Mouse (Mus musculus): ENCODE measurements around the gene Mta1. TPM values are rescaled to one million over a fixed set of nuclear protein-coding genes. Genes with fewer than 3 reads are reported as not detected.

Mta1 gene
- total RNA-seq, 4 experiments from 2014 or later, result 70.5 to 74.8 (median 72.0) TPM

- no peak for DNase-seq (ENCODE audit: low spot score in 2 of 2)
Observed at GRCm38 (mm10) chr12:113133861-113134403, 35.9 kb downstream of the Mta1 start.

GRCm38 (mm10) chr12:113134502-113134901 is 36.4 kb downstream of the Mta1 start:
- DNase-seq (ENCODE audit: low spot score in 2 of 2), result no peak

- no peak for DNase-seq (ENCODE audit: low spot score in 2 of 2)
Observed at GRCm38 (mm10) chr12:113135401-113135800, 37.3 kb downstream of the Mta1 start.

GRCm38 (mm10) chr12:113136492-113137020 is 38.5 kb downstream of the Mta1 start:
- no peak for DNase-seq (ENCODE audit: low spot score in 2 of 2)

- no peak for DNase-seq (ENCODE audit: low spot score in 2 of 2)
Observed at GRCm38 (mm10) chr12:113137260-113138213, 39.5 kb downstream of the Mta1 start.

GRCm38 (mm10) chr12:113138291-113138690 is 40.2 kb downstream of the Mta1 start:
- no peak for DNase-seq (ENCODE audit: low spot score in 2 of 2)

GRCm38 (mm10) chr12:113138901-113139864 is 41.1 kb downstream of the Mta1 start:
- DNase-seq (ENCODE audit: low spot score in 2 of 2), result no peak

GRCm38 (mm10) chr12:113139908-113140615 is 42.0 kb downstream of the Mta1 start, which contains the start of gene Crip2:
TSS of gene Crip2 (plus strand) at chr12:113140236.
- DNase-seq (ENCODE audit: low spot score in 2 of 2), result peak; percentile 90 to 91

- peak in 1 of 2 experiments; percentile 39 for DNase-seq (ENCODE audit: low spot score in 2 of 2)
Observed at GRCm38 (mm10) chr12:113140616-113141411, 42.7 kb downstream of the Mta1 start.

GRCm38 (mm10) chr12:113141531-113141973 is 43.5 kb downstream of the Mta1 start:
- no peak for DNase-seq (ENCODE audit: low spot score in 2 of 2)

GRCm38 (mm10) chr12:113142021-113142975 is 44.2 kb downstream of the Mta1 start:
- peak; percentile 63 to 77 for DNase-seq (ENCODE audit: low spot score in 2 of 2)

GRCm38 (mm10) chr12:113143164-113143563 is 45.1 kb downstream of the Mta1 start:
- no peak for DNase-seq (ENCODE audit: low spot score in 2 of 2)

GRCm38 (mm10) chr12:113144001-113144756 is 46.1 kb downstream of the Mta1 start:
- DNase-seq (ENCODE audit: low spot score in 2 of 2), result peak in 1 of 2 experiments; percentile 46

- DNase-seq (ENCODE audit: low spot score in 2 of 2), result no peak
Observed at GRCm38 (mm10) chr12:113144886-113145285, 46.8 kb downstream of the Mta1 start.

GRCm38 (mm10) chr12:113145591-113145990 is 47.5 kb downstream of the Mta1 start:
- DNase-seq (ENCODE audit: low spot score in 2 of 2), result no peak

- DNase-seq (ENCODE audit: low spot score in 2 of 2), result peak; percentile 85
Observed at GRCm38 (mm10) chr12:113146112-113147057, 48.3 kb downstream of the Mta1 start, which contains the start of gene Crip1. TSS of gene Crip1 (plus strand) at chr12:113146316.

All from layer of hippocampus, adult 8-10 months (tissue).